Mouse (Mus musculus): ENCODE measurements around the gene S100a4. TPM values are rescaled to one million over a fixed set of nuclear protein-coding genes. Genes with fewer than 3 reads are reported as not detected.

Gene S100a4
- polyA plus RNA-seq, 1 experiment, result 15.5 TPM

DNA sequence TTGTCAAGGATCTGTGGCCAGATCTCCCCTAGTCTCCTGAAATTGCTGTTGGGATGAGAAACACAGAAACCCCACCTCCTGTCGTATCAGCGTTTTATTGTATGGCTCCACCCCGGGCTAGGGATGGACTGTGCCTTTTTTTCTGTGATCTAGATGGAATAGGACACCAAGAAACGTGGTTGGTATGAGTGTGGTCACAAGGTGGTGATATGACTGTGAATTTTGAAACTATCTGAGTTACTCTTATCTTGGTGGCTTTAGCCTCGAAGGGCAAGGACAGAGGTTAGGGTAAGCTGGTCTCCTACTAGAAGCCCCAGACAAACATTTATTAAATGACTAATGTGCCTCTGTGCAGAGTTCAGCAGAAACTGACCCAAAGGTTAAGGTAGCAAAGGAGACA is 8.0 kb upstream of the S100a4 start:
- Histone ChIP-seq H3K4me3 (ENCODE audit: low read depth, low read length) (no peak overlapping the region), H3K36me3 (ENCODE audit: control insufficient read depth, insufficient read depth, low read length, poor library complexity, severe bottlenecking) (no peaks in the 10 kb centered on the region), H3K4me1 (ENCODE audit: control insufficient read depth, insufficient read depth, low read length) (no peaks in the 10 kb centered on the region), H3K9ac (ENCODE audit: low read depth, poor library complexity, severe bottlenecking) (no peak overlapping the region), H3K27ac (ENCODE audit: insufficient read depth, low read length) (no peak overlapping the region), H3K9me3 (replicated peaks; ENCODE audit: control insufficient read depth, insufficient read depth, low read length, poor library complexity, severe bottlenecking) (peaks cover 8% of the 10 kb centered on the region), H3K27me3 (ENCODE audit: control insufficient read depth, insufficient read depth, low read length, poor library complexity, severe bottlenecking) (no peaks in the 10 kb centered on the region)
- no peak for TF ChIP-seq EP300 (IDR thresholded peaks at IDR 0.05; ENCODE audit: insufficient read depth, low read depth, low read length)
- no peak for TF ChIP-seq CTCF (IDR thresholded peaks at IDR 0.05; ENCODE audit: low read depth, low read length)
- no peak for TF ChIP-seq POLR2A (IDR thresholded peaks at IDR 0.05; ENCODE audit: insufficient read depth, low read length)

DNA sequence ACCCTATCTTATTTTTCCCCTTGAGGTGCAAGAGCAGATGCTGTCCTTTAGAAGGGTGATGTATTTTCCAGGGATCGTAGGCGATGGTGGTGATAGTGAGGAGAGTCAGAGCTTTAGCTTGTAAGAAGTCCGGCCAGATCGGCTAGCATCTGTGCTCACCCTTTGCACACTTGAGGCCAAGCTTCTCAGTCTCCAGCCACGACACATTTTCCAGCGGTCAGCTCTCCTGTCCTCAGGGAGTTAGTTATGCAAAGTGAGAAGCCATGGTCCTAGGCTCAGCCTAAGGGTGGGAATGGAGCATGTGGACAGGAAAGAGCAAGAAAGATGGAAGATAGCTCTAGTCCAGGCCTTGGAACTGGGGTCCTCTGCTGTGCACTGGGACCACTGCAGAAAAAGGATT is 6.8 kb upstream of the S100a4 start:
- TF ChIP-seq CTCF (IDR thresholded peaks at IDR 0.05; ENCODE audit: low read depth, low read length) (no peak), EP300 (IDR thresholded peaks at IDR 0.05; ENCODE audit: insufficient read depth, low read depth, low read length) (no peak), POLR2A (IDR thresholded peaks at IDR 0.05; ENCODE audit: insufficient read depth, low read length) (no peak)
- Histone ChIP-seq H3K27ac (ENCODE audit: insufficient read depth, low read length) (no peak overlapping the region), H3K27me3 (ENCODE audit: control insufficient read depth, insufficient read depth, low read length, poor library complexity, severe bottlenecking) (no peaks in the 10 kb centered on the region), H3K36me3 (ENCODE audit: control insufficient read depth, insufficient read depth, low read length, poor library complexity, severe bottlenecking) (no peaks in the 10 kb centered on the region), H3K9me3 (replicated peaks; ENCODE audit: control insufficient read depth, insufficient read depth, low read length, poor library complexity, severe bottlenecking) (peaks cover 8% of the 10 kb centered on the region), H3K4me3 (ENCODE audit: low read depth, low read length) (no peak overlapping the region), H3K4me1 (ENCODE audit: control insufficient read depth, insufficient read depth, low read length) (no peaks in the 10 kb centered on the region), H3K9ac (ENCODE audit: low read depth, poor library complexity, severe bottlenecking) (no peak overlapping the region)

DNA sequence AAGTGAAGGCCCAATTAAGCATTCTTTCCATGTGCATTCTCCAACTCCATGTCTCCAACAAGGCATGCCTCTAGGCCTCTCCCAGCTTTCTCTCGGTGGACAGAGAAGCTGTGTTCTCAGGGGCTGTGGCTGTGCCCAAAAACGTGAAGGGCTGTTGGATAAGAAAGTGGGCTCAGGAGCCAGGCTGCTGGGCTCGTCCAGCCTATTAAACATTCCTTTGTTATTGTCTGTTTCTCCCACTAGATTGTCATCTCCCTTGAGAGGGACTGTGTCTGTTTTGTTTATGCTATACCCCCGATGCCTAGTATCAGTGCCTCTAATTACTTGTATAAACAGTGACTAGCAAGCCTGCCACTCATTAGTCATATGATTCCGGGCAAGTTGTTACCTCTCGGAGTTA is 5.8 kb upstream of the S100a4 start:
- H3K4me1 ChIP-seq (ENCODE audit: control insufficient read depth, insufficient read depth, low read length), result no peaks in the 10 kb centered on the region
- H3K36me3 ChIP-seq (ENCODE audit: control insufficient read depth, insufficient read depth, low read length, poor library complexity, severe bottlenecking), result no peaks in the 10 kb centered on the region
- H3K9ac ChIP-seq (ENCODE audit: low read depth, poor library complexity, severe bottlenecking), result no peak overlapping the region
- H3K9me3 ChIP-seq (replicated peaks; ENCODE audit: control insufficient read depth, insufficient read depth, low read length, poor library complexity, severe bottlenecking), result peaks cover 8% of the 10 kb centered on the region
- no peak for TF ChIP-seq CTCF (IDR thresholded peaks at IDR 0.05; ENCODE audit: low read depth, low read length)
- no peak for TF ChIP-seq POLR2A (IDR thresholded peaks at IDR 0.05; ENCODE audit: insufficient read depth, low read length)
- TF ChIP-seq EP300 (IDR thresholded peaks at IDR 0.05; ENCODE audit: insufficient read depth, low read depth, low read length), result no peak
- no peak overlapping the region for H3K4me3 ChIP-seq (ENCODE audit: low read depth, low read length)
- no peaks in the 10 kb centered on the region for H3K27me3 ChIP-seq (ENCODE audit: control insufficient read depth, insufficient read depth, low read length, poor library complexity, severe bottlenecking)
- no peak overlapping the region for H3K27ac ChIP-seq (ENCODE audit: insufficient read depth, low read length)

DNA sequence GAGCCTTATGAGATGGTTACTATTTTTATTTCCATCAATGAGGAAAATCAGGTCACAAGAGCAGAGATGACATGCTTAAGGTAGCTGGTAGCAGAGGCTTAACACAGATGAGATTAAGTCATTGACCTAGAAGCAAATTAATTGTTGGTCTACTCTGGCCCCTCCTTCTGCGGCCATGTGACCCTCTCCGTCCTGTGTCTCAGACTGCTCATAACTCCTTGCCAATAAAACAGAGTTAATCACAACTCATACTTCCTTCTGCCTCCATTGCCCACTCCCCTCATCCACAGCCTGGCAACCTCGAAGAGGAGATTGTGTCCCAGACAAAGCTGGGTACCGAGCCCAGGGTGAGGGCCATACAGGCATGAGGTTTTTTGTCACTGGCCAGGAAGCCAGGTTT is 5.4 kb upstream of the S100a4 start:
- no peaks in the 10 kb centered on the region for H3K4me1 ChIP-seq (ENCODE audit: control insufficient read depth, insufficient read depth, low read length)

DNA sequence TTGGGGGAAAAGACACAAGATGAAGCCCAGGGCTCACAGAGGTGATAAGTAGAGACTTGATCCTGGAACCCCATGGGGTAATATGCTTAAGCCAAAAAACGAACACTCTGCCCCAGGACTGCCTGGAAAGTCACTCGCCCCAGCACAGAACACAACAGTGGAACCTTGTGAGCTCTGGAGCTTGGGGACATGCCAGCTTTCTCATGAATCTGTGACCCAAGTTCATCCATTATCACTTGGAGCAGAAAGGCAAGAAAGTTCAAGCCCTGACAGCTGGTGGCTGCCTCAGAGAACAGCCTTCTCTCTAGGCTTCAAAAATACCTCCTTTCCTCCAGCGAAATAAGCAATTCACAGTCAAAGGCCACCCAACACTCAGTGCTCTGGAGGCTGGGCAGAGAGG is 4.2 kb upstream of the S100a4 start:
- Histone ChIP-seq H3K4me3 (ENCODE audit: low read depth, low read length) (no peak overlapping the region), H3K9me3 (replicated peaks; ENCODE audit: control insufficient read depth, insufficient read depth, low read length, poor library complexity, severe bottlenecking) (no peaks in the 10 kb centered on the region), H3K27me3 (ENCODE audit: control insufficient read depth, insufficient read depth, low read length, poor library complexity, severe bottlenecking) (no peaks in the 10 kb centered on the region), H3K36me3 (ENCODE audit: control insufficient read depth, insufficient read depth, low read length, poor library complexity, severe bottlenecking) (no peaks in the 10 kb centered on the region), H3K27ac (ENCODE audit: insufficient read depth, low read length) (no peak overlapping the region), H3K4me1 (ENCODE audit: control insufficient read depth, insufficient read depth, low read length) (no peaks in the 10 kb centered on the region), H3K9ac (ENCODE audit: low read depth, poor library complexity, severe bottlenecking) (no peak overlapping the region)
- TF ChIP-seq CTCF (IDR thresholded peaks at IDR 0.05; ENCODE audit: low read depth, low read length) (no peak), POLR2A (IDR thresholded peaks at IDR 0.05; ENCODE audit: insufficient read depth, low read length) (no peak), EP300 (IDR thresholded peaks at IDR 0.05; ENCODE audit: insufficient read depth, low read depth, low read length) (no peak)

More for the DNA sequence above, 5.4 kb upstream of the S100a4 start:
- Histone ChIP-seq H3K9me3 (replicated peaks; ENCODE audit: control insufficient read depth, insufficient read depth, low read length, poor library complexity, severe bottlenecking) (peaks cover 8% of the 10 kb centered on the region), H3K4me3 (ENCODE audit: low read depth, low read length) (no peak overlapping the region), H3K36me3 (ENCODE audit: control insufficient read depth, insufficient read depth, low read length, poor library complexity, severe bottlenecking) (no peaks in the 10 kb centered on the region), H3K27me3 (ENCODE audit: control insufficient read depth, insufficient read depth, low read length, poor library complexity, severe bottlenecking) (no peaks in the 10 kb centered on the region), H3K9ac (ENCODE audit: low read depth, poor library complexity, severe bottlenecking) (no peak overlapping the region), H3K27ac (ENCODE audit: insufficient read depth, low read length) (no peak overlapping the region)
- no peak for TF ChIP-seq CTCF (IDR thresholded peaks at IDR 0.05; ENCODE audit: low read depth, low read length)
- no peak for TF ChIP-seq EP300 (IDR thresholded peaks at IDR 0.05; ENCODE audit: insufficient read depth, low read depth, low read length)
- TF ChIP-seq POLR2A (IDR thresholded peaks at IDR 0.05; ENCODE audit: insufficient read depth, low read length), result no peak

DNA sequence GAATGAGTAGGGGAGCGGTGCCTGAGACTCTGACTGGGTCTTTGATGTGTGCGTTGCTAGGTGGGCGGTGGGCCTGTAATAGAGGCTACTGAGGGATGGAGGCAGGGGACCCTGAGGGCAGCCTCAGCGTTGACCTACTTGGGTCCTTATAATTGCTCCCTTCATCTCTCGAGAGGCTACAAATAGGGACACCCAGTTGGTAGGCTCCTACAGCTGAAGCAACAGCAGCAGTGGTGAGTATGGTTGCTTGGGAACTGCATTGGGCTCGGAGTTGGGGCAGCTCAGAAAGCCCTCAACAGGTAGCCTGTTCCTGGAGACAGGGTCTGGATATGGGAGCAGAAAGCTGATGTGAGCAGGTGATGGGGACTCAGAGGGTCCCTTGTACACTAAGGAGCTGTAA is 3.5 kb upstream of the S100a4 start:
- no peaks in the 10 kb centered on the region for H3K9me3 ChIP-seq (replicated peaks; ENCODE audit: control insufficient read depth, insufficient read depth, low read length, poor library complexity, severe bottlenecking)
- H3K27ac ChIP-seq (ENCODE audit: insufficient read depth, low read length), result no peak overlapping the region
- TF ChIP-seq EP300 (IDR thresholded peaks at IDR 0.05; ENCODE audit: insufficient read depth, low read depth, low read length) (no peak), POLR2A (IDR thresholded peaks at IDR 0.05; ENCODE audit: insufficient read depth, low read length) (no peak), CTCF (IDR thresholded peaks at IDR 0.05; ENCODE audit: low read depth, low read length) (no peak)
- H3K4me1 ChIP-seq (ENCODE audit: control insufficient read depth, insufficient read depth, low read length), result no peaks in the 10 kb centered on the region
- H3K4me3 ChIP-seq (ENCODE audit: low read depth, low read length), result no peak overlapping the region
- no peaks in the 10 kb centered on the region for H3K36me3 ChIP-seq (ENCODE audit: control insufficient read depth, insufficient read depth, low read length, poor library complexity, severe bottlenecking)
- H3K9ac ChIP-seq (ENCODE audit: low read depth, poor library complexity, severe bottlenecking), result no peak overlapping the region
- no peaks in the 10 kb centered on the region for H3K27me3 ChIP-seq (ENCODE audit: control insufficient read depth, insufficient read depth, low read length, poor library complexity, severe bottlenecking)
